Mouse (Mus musculus) hindbrain, postnatal 0 days (tissue): ENCODE results near the gene Nr6a1. TPM values are rescaled to one million over a fixed set of nuclear protein-coding genes. Genes with fewer than 3 reads are reported as not detected.

ENCODE experiments used
- ATAC-seq: fragments of 200-750 bp; cut with Nextera tagmentation; 2 replicates; pipeline ENCODE4 v1.8.0; 2017; ENCODE audit warnings: mild to moderate bottlenecking, moderate TSS enrichment, moderate library complexity
- DNase-seq: peaks from one replicate; pipeline ENCODE4 v3.0.0-alpha.2; 2015; ENCODE audit warnings: low spot score
- H3K27ac ChIP-seq: fragments of 300-500 bp; sonication (generic); 2 replicates; pipeline ENCODE4 v1.5.1; 2014; ENCODE audit warnings: mild to moderate bottlenecking
- H3K27me3 ChIP-seq: fragments of 300-500 bp; sonication (generic); 2 replicates; pipeline ENCODE4 v1.6.1; 2014; ENCODE audit warnings: low read length, mixed read lengths; ENCODE audit not compliant: insufficient read depth
- H3K36me3 ChIP-seq: fragments of 300-500 bp; sonication (generic); 2 replicates; pipeline ENCODE4 v1.6.1; 2014; ENCODE audit warnings: low read length, mixed read lengths; ENCODE audit not compliant: insufficient read depth
- H3K4me1 ChIP-seq: fragments of 300-500 bp; sonication (generic); 2 replicates; pipeline ENCODE4 v1.6.1; 2014; ENCODE audit warnings: antibody characterized with exemption, low read length, mixed read lengths; ENCODE audit not compliant: insufficient read depth
- H3K4me2 ChIP-seq: fragments of 300-500 bp; sonication (generic); 2 replicates; pipeline ENCODE4 v1.6.1; 2014; ENCODE audit warnings: low read depth, mild to moderate bottlenecking, low read length, moderate library complexity, mixed read lengths
- H3K4me3 ChIP-seq: fragments of 300-500 bp; sonication (generic); 2 replicates; pipeline ENCODE4 v1.5.1; 2014; ENCODE audit warnings: low read length
- H3K9ac ChIP-seq: fragments of 300-500 bp; sonication (generic); replicated peaks from 2 replicates; pipeline ENCODE4 v1.6.1; 2014; ENCODE audit warnings: mild to moderate bottlenecking, low read length, moderate library complexity, mixed read lengths
- H3K9me3 ChIP-seq: fragments of 300-500 bp; sonication (generic); 2 replicates; pipeline ENCODE4 v1.6.1; 2016; ENCODE audit warnings: low read length, mixed read lengths
- CTCF ChIP-seq: IDR thresholded peaks from 2 replicates; pipeline ENCODE4 v1.5.1; 2016; ENCODE audit warnings: antibody characterized with exemption, control low read depth, low read depth
- WGBS: fragments of 180-500 bp; shearing (Covaris S2); extraction: QIAGEN DNeasy Blood & Tissue Kit; methylation state at CpG from one replicate; pipeline ENCODE4 v1.1.7; 2014; 5-methylcytosine and 5-hydroxymethylcytosine counted together
- polyA plus RNA-seq: library from polyadenylated mRNA; unstranded; fragments of >200 nt; fragmentation: Nextera tagmentation; extraction: Ambion mirVana; gene quantifications from 2 replicates; pipeline ENCODE4 v1.2.1, GENCODE M21; 2015
- total RNA-seq: library from RNA; depleted of rRNA; stranded (reverse); fragments of >200 nt; gene quantifications from 2 replicates; pipeline ENCODE4 v1.2.3, GENCODE M21; 2014

Gene Nr6a1
- total and polyA plus RNA-seq, 2 experiments from 2014 or later = 1.6 to 9.0 TPM

GRCm38 (mm10) chr2:38938007-38938406 is 10.5 kb upstream of the Nr6a1 start:
- no peaks in the 10 kb centered on the region for H3K36me3 ChIP-seq
- H3K4me3 ChIP-seq = no peak overlapping the region
- H3K27ac ChIP-seq = no peak overlapping the region
- H3K9ac ChIP-seq = no peak overlapping the region
- H3K4me2 ChIP-seq = no peak overlapping the region
- no peaks in the 10 kb centered on the region for H3K27me3 ChIP-seq
- no peaks in the 10 kb centered on the region for H3K9me3 ChIP-seq
- DNase-seq (no peak), ATAC-seq (no peak)
- 75% methylated on average over 1 of the region's 1 CpGs for WGBS
- TF ChIP-seq CTCF = no peak
- H3K4me1 ChIP-seq = no peaks in the 10 kb centered on the region

GRCm38 (mm10) chr2:38937396-38937795 is 9.9 kb upstream of the Nr6a1 start:
- Histone ChIP-seq H3K9me3 (no peaks in the 10 kb centered on the region), H3K9ac (no peak overlapping the region), H3K27ac (no peak overlapping the region), H3K4me3 (no peak overlapping the region), H3K36me3 (no peaks in the 10 kb centered on the region), H3K27me3 (no peaks in the 10 kb centered on the region), H3K4me1 (no peaks in the 10 kb centered on the region), H3K4me2 (no peak overlapping the region)
- DNase-seq = no peak
- TF ChIP-seq CTCF = no peak
- 84% methylated on average over 3 of the region's 3 CpGs for WGBS
- ATAC-seq = no peak

DNA sequence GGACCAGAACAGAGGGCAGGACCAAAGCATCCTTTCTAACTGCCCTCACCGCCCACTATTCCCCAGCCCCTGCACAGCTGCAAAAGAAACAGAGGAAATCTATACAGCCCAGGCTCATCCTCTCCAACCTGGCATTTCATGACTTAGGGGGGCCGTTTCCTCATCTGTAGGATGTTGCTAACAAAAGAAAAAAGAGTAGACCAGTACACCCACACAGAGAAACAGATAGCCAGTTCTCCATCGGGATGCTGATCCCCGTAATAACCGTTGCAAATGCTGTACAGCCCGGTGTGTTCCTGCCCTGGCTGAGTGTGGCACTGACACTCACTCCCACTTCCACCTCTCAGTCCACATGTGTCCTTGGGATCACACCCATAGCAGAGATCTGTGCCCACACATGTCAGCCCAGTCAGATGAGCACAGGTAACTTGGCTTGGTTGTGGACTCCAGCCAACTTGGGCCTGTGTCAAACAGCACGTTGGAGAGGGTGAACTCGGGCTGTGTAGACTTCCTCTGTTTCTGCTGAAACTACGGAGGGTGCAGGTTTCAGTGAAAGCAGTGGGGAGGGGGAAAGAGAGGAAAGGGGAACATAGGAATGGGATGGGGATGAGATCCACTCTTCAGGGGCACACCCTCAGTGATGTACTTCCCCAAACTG is 9.4 kb upstream of the Nr6a1 start:
- Histone ChIP-seq H3K4me1 (peaks cover 4% of the 10 kb centered on the region; the same call in 1 of the 2 replicates), H3K4me3 (no peak overlapping the region), H3K36me3 (no peaks in the 10 kb centered on the region), H3K9ac (no peak overlapping the region), H3K4me2 (no peak overlapping the region), H3K9me3 (no peaks in the 10 kb centered on the region), H3K27ac (no peak overlapping the region), H3K27me3 (no peaks in the 10 kb centered on the region)
- ATAC-seq = no peak
- TF ChIP-seq CTCF = no peak
- DNase-seq = no peak
- WGBS = 64% methylated on average over 9 of the region's 9 CpGs

DNA sequence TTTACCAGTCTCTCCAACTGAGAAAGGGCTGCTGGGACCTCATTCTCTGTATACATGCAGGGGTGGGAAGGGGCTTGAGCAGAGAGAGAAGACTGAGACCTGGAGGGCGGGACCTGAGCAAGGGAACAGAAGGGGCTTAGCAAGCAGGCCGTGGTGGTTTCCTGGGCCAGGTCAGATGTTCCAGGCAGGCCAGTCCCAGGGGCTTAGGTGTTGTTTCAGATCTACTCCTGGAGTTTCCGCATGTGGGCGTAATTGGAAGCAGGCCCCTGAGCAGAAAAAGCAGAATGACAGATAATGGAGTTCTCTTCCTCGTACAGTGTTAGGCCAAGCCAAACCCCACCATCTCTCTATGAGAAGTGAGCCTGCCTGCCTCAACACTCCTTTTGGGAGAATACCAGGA is 7.4 kb upstream of the Nr6a1 start:
- H3K36me3 ChIP-seq = no peaks in the 10 kb centered on the region
- DNase-seq = no peak
- peaks cover 6% of the 10 kb centered on the region; the same call in 1 of the 2 replicates for H3K4me1 ChIP-seq
- H3K4me3 ChIP-seq = no peak overlapping the region
- H3K27ac ChIP-seq = no peak overlapping the region
- no peak for ATAC-seq
- TF ChIP-seq CTCF = no peak
- H3K9me3 ChIP-seq = no peaks in the 10 kb centered on the region
- no peak overlapping the region for H3K9ac ChIP-seq
- no peaks in the 10 kb centered on the region for H3K27me3 ChIP-seq
- WGBS = 65% methylated on average over 5 of the region's 5 CpGs
- no peak overlapping the region for H3K4me2 ChIP-seq

DNA sequence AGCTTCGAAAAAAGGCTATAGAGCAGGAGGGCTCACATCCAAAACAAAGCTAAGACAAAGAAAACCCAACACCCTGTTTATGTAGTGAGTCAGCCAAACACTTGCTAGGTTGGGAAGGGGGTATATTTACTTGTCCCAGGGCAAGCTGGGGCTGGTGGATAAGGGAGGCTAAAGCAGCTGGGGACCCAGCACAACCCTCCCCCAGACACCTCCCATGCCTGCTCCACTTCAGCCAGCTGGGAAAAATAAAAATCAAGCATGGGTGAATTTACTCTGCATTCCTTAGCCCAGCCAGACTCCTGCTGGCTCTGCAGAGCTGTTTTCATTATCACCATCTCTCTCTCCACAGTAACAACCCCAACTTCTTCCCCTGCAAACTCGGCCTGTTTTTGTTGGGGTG is 6.4 kb upstream of the Nr6a1 start:
- Histone ChIP-seq H3K9ac (no peak overlapping the region), H3K27me3 (no peaks in the 10 kb centered on the region), H3K9me3 (no peaks in the 10 kb centered on the region), H3K4me2 (0 out of 2 replicates have a peak overlapping the region, but pooled peaks have one; percentile 5), H3K4me3 (no peak overlapping the region), H3K27ac (no peak overlapping the region), H3K36me3 (no peaks in the 10 kb centered on the region), H3K4me1 (peaks cover 6% of the 10 kb centered on the region; the same call in 1 of the 2 replicates)
- DNase-seq (no peak), ATAC-seq (no peak)
- WGBS = 23% methylated on average over 2 of the region's 2 CpGs
- no peak for TF ChIP-seq CTCF

GRCm38 (mm10) chr2:38931851-38932667 is 4.6 kb upstream of the Nr6a1 start, which contains the start of gene Olfml2a:
Gene Olfml2a (plus strand): TSS chr2:38931978.
- peak; percentile 67 for DNase-seq

More at GRCm38 (mm10) chr2:38931851-38932667, 4.6 kb upstream of the Nr6a1 start, which contains the start of gene Olfml2a:
- Histone ChIP-seq H3K4me3 (peak within 1 kb of the TSS; percentile 43), H3K27me3 (no peaks in the 10 kb centered on the region), H3K27ac (0 out of 2 replicates have a peak within 1 kb of the TSS, but pooled peaks have one; percentile 11), H3K9ac (peak within 1 kb of the TSS; percentile 51; the same call in 1 of the 2 replicates), H3K36me3 (no peaks in the 10 kb centered on the region), H3K9me3 (no peaks in the 10 kb centered on the region), H3K4me1 (peaks cover 6% of the 10 kb centered on the region; the same call in 1 of the 2 replicates), H3K4me2 (peak within 1 kb of the TSS; percentile 84)
- 8% methylated on average over 30 of the region's 32 CpGs for WGBS
- TF ChIP-seq CTCF = peak; percentile 72
- ATAC-seq = peak; percentile 76
